ENCODE assay signal across 36 mouse cellular contexts in the genomic region with DNA sequence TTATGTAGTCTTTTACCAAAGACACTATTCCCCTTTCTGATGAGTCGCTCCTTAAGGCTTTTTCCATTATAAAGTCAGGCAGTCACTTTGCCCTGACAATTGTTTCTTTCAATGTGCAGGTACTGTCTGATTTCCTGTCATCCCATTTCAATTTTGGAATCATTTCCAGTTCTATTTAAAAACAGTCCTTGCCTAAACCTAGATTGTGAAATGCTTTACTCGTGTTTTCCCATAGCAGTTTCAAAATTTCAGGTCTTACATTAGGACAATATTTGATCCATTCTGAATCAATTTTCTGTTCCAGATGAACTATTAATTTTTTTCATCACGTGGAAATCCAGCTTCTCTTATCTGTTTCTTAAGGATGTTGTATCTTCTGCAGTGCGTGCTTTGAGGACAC. TPM values are rescaled to one million over a fixed set of nuclear protein-coding genes. Genes with fewer than 3 reads are reported as not detected.
"Had no signal": no experiment of that assay in that cellular context is flagged by ENCODE, and none has a peak within 500 bp of the region (broad histone marks: within the 10 kb centered on the region; RNA-seq: fewer than 3 reads in every experiment).

No protein-coding gene starts in this region.

- H3K9ac ChIP-seq: heart, embryonic 12.5 days; heart, embryonic 13.5 days; heart, embryonic 15.5 days; hindbrain, embryonic 12.5 days; hindbrain, embryonic 13.5 days; hindbrain, embryonic 14.5 days; hindbrain, embryonic 15.5 days; intestine, embryonic 15.5 days; kidney, embryonic 15.5 days had no signal

- H3K36me3 ChIP-seq: heart, embryonic 10.5 days; heart, embryonic 12.5 days; heart, embryonic 13.5 days; heart, embryonic 15.5 days; hindbrain, embryonic 10.5 days; hindbrain, embryonic 12.5 days; hindbrain, embryonic 13.5 days; hindbrain, embryonic 15.5 days; intestine, embryonic 15.5 days; kidney, embryonic 15.5 days had no signal

- DNase-seq: heart, postnatal 10 days; heart, postnatal 14 days; heart, postnatal 36 days; heart, postnatal 4 days; kidney, adult 11 months; kidney, adult 18-20 months; kidney, adult 2 months; kidney, adult 8-10 months; kidney, adult 9 months; kidney, postnatal 10 days; kidney, postnatal 14 days; kidney, postnatal 25 days; kidney, postnatal 36 days; kidney, postnatal 4 days; layer of hippocampus, adult 9-11 months; layer of hippocampus, postnatal 36 days had no signal

- ATAC-seq: hindbrain, embryonic 16.5 days; hindbrain, postnatal 0 days; inflammation-experienced regulatory T-cells, adult 6 months; intestine, embryonic 15.5 days; intestine, embryonic 16.5 days; intestine, postnatal 0 days had no signal

- H3K4me1 ChIP-seq: heart, embryonic 10.5 days; heart, embryonic 12.5 days; heart, embryonic 13.5 days; heart, embryonic 15.5 days; hindbrain, embryonic 10.5 days; hindbrain, embryonic 12.5 days; hindbrain, embryonic 13.5 days; hindbrain, embryonic 15.5 days; intestine, embryonic 15.5 days; kidney, embryonic 15.5 days had no signal

- H3K4me3 ChIP-seq: heart, embryonic 10.5 days; heart, embryonic 12.5 days; heart, embryonic 13.5 days; heart, embryonic 15.5 days; hindbrain, embryonic 10.5 days; hindbrain, embryonic 12.5 days; hindbrain, embryonic 13.5 days; hindbrain, embryonic 15.5 days; intestine, embryonic 15.5 days; kidney, embryonic 15.5 days; layer of hippocampus, adult 2 months had no signal

- H3K27me3 ChIP-seq: heart, embryonic 12.5 days; heart, embryonic 13.5 days; heart, embryonic 15.5 days; hindbrain, embryonic 12.5 days; hindbrain, embryonic 13.5 days; hindbrain, embryonic 15.5 days; intestine, embryonic 15.5 days; kidney, embryonic 15.5 days had no signal

- H3K9me3 ChIP-seq: heart, embryonic 10.5 days; heart, embryonic 12.5 days; heart, embryonic 13.5 days; heart, embryonic 15.5 days; hindbrain, embryonic 10.5 days; hindbrain, embryonic 12.5 days; hindbrain, embryonic 13.5 days; hindbrain, embryonic 15.5 days; intestine, embryonic 15.5 days; kidney, embryonic 15.5 days had no signal

- H3K4me2 ChIP-seq: heart, embryonic 11.5 days; heart, embryonic 12.5 days; heart, embryonic 13.5 days; heart, embryonic 15.5 days; hindbrain, embryonic 12.5 days; hindbrain, embryonic 13.5 days; hindbrain, embryonic 14.5 days; hindbrain, embryonic 15.5 days; intestine, embryonic 15.5 days; kidney, embryonic 15.5 days had no signal

- H3K27ac ChIP-seq: heart, embryonic 10.5 days; heart, embryonic 13.5 days; heart, embryonic 15.5 days; hindbrain, embryonic 10.5 days; hindbrain, embryonic 12.5 days; hindbrain, embryonic 13.5 days; hindbrain, embryonic 14.5 days; hindbrain, embryonic 15.5 days; hindbrain, postnatal 0 days; intestine, embryonic 15.5 days; kidney, embryonic 15.5 days; kidney, postnatal 0 days; layer of hippocampus, adult 2 months had no signal

RNA-seq across cellular contexts. Expression of a gene that starts 23.5 kb away (rescaled TPM):
- total RNA-seq: hematopoietic stem cell, adult 5-6 weeks had no signal
- polyA plus RNA-seq: inflammation-experienced regulatory T-cells, adult 6 months had no signal
